Mouse (Mus musculus) forebrain, embryonic 12.5 days (tissue): Measurements from ENCODE around the gene Atn1. TPM values are rescaled to one million over a fixed set of nuclear protein-coding genes. Genes with fewer than 3 reads are reported as not detected.
"Not testable (repeated sequence)": the region's sequence is repeated elsewhere in the genome, so short reads cannot be mapped to it uniquely, and the experiment has no call there.

Experiments used
- ATAC-seq: fragments of 200-750 bp; cut with Nextera tagmentation; 2 replicates; pipeline ENCODE4 v1.8.0; 2017; ENCODE audit warnings: moderate TSS enrichment; ENCODE audit not compliant: low FRiP score
- H3K27ac ChIP-seq: fragments of 300-500 bp; sonication (generic); 2 replicates; pipeline ENCODE4 v1.5.1; 2016; ENCODE audit warnings: mild to moderate bottlenecking
- H3K27me3 ChIP-seq: fragments of 300-500 bp; sonication (generic); 2 replicates; pipeline ENCODE4 v1.6.1; 2016; ENCODE audit warnings: mild to moderate bottlenecking
- H3K36me3 ChIP-seq: fragments of 300-500 bp; sonication (generic); replicated peaks from 2 replicates; pipeline ENCODE4 v1.6.1; 2016; ENCODE audit warnings: mild to moderate bottlenecking
- H3K4me1 ChIP-seq: fragments of 300-500 bp; sonication (generic); 2 replicates; pipeline ENCODE4 v1.6.1; 2016
- H3K4me2 ChIP-seq: fragments of 300-500 bp; sonication (generic); 2 replicates; pipeline ENCODE4 v1.6.1; 2016; ENCODE audit warnings: mild to moderate bottlenecking, moderate library complexity
- H3K4me3 ChIP-seq: fragments of 300-500 bp; sonication (generic); replicated peaks from 2 replicates; pipeline ENCODE4 v1.5.1; 2016; ENCODE audit warnings: mild to moderate bottlenecking
- H3K9ac ChIP-seq: fragments of 300-500 bp; sonication (generic); 2 replicates; pipeline ENCODE4 v1.6.1; 2016; ENCODE audit warnings: mild to moderate bottlenecking
- H3K9me3 ChIP-seq: fragments of 300-500 bp; sonication (generic); 2 replicates; pipeline ENCODE4 v1.6.1; 2016
- WGBS: fragments of 180-500 bp; shearing (Covaris S2); methylation state at CpG from one replicate; pipeline ENCODE4 v1.1.7; 2016; 5-methylcytosine and 5-hydroxymethylcytosine counted together
- polyA plus RNA-seq: library from polyadenylated mRNA; unstranded; fragments of >200 nt; fragmentation: Nextera tagmentation; extraction: Ambion mirVana; gene quantifications from 2 replicates; pipeline ENCODE4 v1.2.1, GENCODE M21; 2016

Atn1 gene
- 17.6 and 19.2 TPM in 2 replicates for polyA plus RNA-seq

DNA sequence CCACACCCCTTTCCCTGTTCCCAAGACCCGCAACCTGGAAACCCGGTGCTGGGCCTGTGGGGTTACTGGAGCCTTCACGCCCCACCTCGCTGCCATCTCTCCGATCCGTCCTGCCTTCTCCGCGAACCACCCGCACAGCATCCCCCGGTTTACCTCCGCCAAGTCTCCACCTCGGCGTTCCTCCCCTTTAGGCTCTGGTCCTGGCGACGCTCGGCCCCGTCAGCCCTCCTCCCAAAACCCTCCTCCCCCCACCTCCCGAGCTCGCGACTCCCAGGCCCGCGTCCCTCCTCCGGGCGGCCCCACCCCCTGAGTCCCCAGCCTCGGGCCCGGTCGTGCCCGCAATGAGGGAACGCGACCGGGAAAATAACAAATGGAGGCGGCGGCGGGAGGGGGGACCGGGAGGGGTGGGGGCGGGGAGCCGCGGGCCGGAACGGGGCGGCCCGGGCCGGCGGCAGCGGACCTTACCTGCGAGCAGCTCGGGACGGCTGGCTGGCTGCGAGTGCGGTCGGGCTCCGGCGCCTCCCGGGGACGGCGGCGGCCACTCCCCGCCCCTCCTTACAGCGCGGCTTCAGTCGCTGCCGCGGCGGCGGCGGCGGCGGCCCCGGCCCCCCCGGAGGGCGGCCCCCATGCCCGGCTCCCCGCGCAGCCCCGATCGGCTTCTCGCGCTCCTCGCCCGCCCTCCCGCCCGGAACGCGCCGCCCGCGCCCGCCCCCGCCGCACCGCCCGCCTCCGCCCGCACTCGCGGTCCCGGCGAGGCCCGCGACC, at the start of gene Atn1, which contains the start of gene Gm45234:
Gene Atn1, minus strand, starts transcription at position 694 of the 765 bp plus-strand sequence.
Gene Gm45234, minus strand, starts transcription at position 191 of the 765 bp plus-strand sequence.
- ATAC-seq = peak; percentile 57
- H3K27me3 ChIP-seq = no peaks in the 10 kb centered on the region
- H3K9me3 ChIP-seq = no peaks in the 10 kb centered on the region
- 2% methylated on average over 44 of the region's 100 CpGs for WGBS
- no peaks in the 10 kb centered on the region; the same call in 1 of the 2 replicates for H3K36me3 ChIP-seq
- peaks cover 49% of the 10 kb centered on the region for H3K4me1 ChIP-seq
- H3K27ac ChIP-seq = peak within 1 kb of the TSS; percentile 98
- H3K4me3 ChIP-seq = peak within 1 kb of the TSS; percentile 89
- peak within 1 kb of the TSS; percentile 97 for H3K9ac ChIP-seq
- peak within 1 kb of the TSS; percentile 76 for H3K4me2 ChIP-seq

DNA sequence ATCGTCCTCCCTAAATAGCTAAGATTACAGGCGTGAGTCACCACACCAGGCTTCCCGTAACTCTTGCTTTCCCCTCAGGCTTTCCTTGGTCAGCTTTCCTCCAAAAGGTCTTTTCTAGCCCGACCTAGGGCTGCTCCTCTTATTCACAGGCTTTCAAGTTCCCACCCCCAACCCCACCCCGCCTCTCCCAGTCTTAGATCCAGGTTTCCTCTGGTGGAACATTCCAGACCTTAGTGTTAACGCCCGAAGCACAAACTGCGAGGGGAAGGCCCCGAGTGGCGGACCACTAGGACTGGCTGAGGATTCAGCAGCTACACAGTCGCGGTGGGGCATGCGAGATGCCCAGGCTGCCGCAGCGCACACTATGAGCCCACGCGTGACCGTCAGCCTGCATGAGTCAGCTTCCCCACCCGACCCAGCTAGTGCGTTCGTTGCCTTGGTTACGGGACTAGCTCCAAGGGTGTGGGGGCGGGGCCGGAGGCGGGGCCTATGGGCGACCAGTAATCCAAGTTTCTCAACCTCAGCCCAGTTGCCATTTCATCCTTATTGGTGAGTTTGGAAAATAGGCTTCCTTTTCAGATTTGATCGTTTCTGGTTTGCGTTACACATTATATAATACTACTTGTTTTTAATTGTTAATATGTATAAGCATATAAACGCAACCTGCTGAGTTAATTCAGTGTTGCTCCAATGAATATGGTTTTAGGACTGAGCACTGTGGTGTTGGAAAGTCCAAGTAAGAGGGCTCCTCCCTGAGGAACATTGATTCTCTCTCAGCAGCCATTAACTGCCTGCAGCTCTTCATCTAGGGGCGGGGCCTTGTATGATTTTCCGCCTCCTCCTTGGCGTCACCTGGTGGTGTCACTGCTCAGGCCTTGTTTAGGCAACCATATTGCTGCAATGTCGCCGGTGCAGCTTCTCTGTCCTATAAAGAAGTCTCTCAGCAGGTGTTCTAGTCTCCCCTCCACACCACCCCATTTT, 49.3 kb upstream of the Atn1 start:
- no peaks in the 10 kb centered on the region for H3K9me3 ChIP-seq
- no peaks in the 10 kb centered on the region for H3K27me3 ChIP-seq
- peak; percentile 84 for ATAC-seq
- peak overlapping the region; percentile 60 for H3K9ac ChIP-seq
- H3K27ac ChIP-seq = peak overlapping the region; percentile 88
- H3K4me1 ChIP-seq = peaks cover 41% of the 10 kb centered on the region
- peak overlapping the region; percentile 43 for H3K4me3 ChIP-seq
- 1% methylated on average over 34 of the region's 34 CpGs for WGBS
- H3K36me3 ChIP-seq = peaks cover 5% of the 10 kb centered on the region; the same call in 1 of the 2 replicates
- peak overlapping the region; percentile 73 for H3K4me2 ChIP-seq

DNA sequence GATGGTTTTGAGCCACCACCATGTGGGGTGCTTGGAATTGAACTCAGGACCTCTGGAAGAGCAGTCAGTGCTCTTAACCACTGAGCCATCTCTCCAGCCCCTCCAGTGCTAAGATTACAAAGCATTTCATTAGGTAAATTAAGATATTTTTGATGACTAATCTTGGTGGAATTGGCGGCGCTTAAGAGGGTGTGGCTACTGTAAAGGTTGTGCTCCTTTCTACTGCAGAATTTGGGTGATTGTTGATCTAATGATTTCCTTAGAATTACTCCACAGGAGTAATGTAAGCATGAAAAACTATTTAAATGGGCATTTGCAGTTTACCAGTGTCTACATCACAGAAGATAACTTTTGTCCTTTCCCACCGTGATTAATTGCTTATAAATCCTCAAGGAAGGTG, 48.0 kb upstream of the Atn1 start:
- no peak overlapping the region for H3K27ac ChIP-seq
- H3K9me3 ChIP-seq = no peaks in the 10 kb centered on the region
- no peaks in the 10 kb centered on the region for H3K27me3 ChIP-seq
- ATAC-seq = no peak
- peaks cover 29% of the 10 kb centered on the region for H3K4me1 ChIP-seq
- 86% methylated on average over 3 of the region's 3 CpGs for WGBS
- H3K4me3 ChIP-seq = no peak overlapping the region
- no peak overlapping the region for H3K4me2 ChIP-seq
- H3K36me3 ChIP-seq = no peaks in the 10 kb centered on the region
- H3K9ac ChIP-seq = no peak overlapping the region

DNA sequence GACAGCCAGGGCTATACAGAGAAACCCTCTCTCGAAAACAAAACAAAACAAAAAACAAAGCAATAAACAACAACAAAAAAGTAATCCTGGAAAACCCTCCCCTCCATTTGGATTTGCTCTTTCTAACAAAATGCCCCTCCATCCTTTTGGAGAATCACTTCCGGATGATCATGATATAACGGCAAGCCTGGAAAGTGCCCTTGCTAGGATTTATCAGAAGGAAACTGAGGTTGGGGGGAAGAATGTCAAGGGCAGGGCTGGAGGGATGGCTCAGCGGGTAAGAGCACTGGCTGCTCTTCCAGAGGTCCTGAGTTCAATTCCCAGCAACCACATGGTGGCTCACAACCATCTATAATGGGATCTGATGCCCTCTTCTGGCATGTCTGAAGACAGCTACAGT, 47.4 kb upstream of the Atn1 start:
- not testable (repeated sequence) for H3K4me3 ChIP-seq, H3K4me2 ChIP-seq, H3K27me3 ChIP-seq, ATAC-seq, H3K9me3 ChIP-seq, H3K27ac ChIP-seq, H3K9ac ChIP-seq, H3K36me3 ChIP-seq
- peaks cover 22% of the 10 kb centered on the region for H3K4me1 ChIP-seq
- 99% methylated on average over 4 of the region's 4 CpGs for WGBS

DNA sequence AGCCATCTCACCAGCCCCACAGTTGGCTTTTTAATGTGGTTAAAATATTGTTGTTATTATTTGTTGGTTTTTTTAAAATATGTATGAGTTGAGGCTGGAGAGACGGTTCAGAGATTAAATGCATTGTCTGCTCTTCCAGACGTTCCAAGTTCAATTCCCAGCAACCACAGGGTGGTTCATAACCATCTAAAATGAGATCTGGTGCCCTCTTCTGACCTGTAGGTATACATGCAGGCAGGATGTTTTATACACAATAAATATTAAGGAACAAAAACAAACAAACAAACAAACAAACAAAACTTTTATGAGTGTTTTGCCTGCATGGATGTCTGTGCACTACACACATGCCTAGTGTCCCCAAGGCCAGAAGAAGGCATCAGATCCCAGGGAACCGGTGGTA, 46.7 kb upstream of the Atn1 start:
- H3K36me3 ChIP-seq = no peaks in the 10 kb centered on the region
- no peak overlapping the region for H3K4me3 ChIP-seq
- H3K27ac ChIP-seq = no peak overlapping the region
- WGBS = 80% methylated on average over 3 of the region's 3 CpGs
- H3K9ac ChIP-seq = no peak overlapping the region
- no peaks in the 10 kb centered on the region for H3K9me3 ChIP-seq
- H3K27me3 ChIP-seq = no peaks in the 10 kb centered on the region
- ATAC-seq = no peak
- no peak overlapping the region for H3K4me2 ChIP-seq
- H3K4me1 ChIP-seq = peaks cover 16% of the 10 kb centered on the region

DNA sequence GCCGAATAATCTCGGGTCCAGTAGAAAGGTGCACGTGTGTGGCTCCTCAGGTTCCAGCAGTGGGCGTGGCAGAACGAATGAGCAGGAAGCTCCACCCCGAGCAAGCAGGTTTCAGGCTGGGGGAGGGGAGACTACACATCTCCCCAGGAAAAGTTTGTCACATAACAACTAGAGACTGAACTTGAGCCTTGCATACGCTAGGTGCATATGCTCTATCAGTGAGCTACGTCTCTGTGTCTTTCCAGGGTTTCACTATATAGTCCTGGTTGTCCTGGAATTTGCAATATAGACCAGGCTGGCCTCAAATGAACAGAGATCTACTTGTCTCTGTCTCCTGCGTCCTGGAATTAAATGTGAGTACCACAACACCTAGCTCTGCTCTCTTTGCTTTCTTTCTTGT, 46.1 kb upstream of the Atn1 start:
- H3K4me2 ChIP-seq = peak overlapping the region; percentile 29; the same call in 1 of the 2 replicates
- H3K4me3 ChIP-seq, H3K36me3 ChIP-seq, H3K27me3 ChIP-seq, H3K27ac ChIP-seq, ATAC-seq, H3K9ac ChIP-seq, H3K9me3 ChIP-seq: not testable (repeated sequence)
- H3K4me1 ChIP-seq = peaks cover 14% of the 10 kb centered on the region
- 11% methylated on average over 6 of the region's 9 CpGs for WGBS

DNA sequence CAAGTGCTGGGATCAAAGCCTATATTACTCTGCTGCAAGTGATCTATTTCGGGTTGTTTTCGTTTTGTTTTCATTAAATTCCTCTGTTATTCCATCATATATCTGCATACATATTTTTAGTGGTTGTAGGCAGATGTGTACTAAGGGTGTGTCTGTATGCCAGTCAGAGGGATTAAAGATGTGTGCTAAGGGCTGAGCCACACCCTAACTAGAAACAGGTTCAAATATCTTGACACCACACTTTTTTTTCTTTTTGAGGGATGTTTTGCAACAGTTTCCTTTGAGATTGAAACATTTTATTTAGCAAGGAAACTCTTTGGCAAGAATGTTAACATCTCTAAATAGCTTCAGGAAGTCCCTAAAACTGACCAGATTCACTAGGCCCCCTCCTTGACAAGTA, 39.9 kb upstream of the Atn1 start:
- Histone ChIP-seq H3K4me2 (no peak overlapping the region), H3K4me1 (0 out of 2 replicates have a peak, but pooled peaks cover 5% of the 10 kb centered on the region), H3K27ac (no peak overlapping the region), H3K9ac (no peak overlapping the region), H3K27me3 (no peaks in the 10 kb centered on the region), H3K4me3 (no peak overlapping the region), H3K36me3 (no peaks in the 10 kb centered on the region), H3K9me3 (no peaks in the 10 kb centered on the region)
- no peak for ATAC-seq
- WGBS = 87% methylated on average over 2 of the region's 2 CpGs

DNA sequence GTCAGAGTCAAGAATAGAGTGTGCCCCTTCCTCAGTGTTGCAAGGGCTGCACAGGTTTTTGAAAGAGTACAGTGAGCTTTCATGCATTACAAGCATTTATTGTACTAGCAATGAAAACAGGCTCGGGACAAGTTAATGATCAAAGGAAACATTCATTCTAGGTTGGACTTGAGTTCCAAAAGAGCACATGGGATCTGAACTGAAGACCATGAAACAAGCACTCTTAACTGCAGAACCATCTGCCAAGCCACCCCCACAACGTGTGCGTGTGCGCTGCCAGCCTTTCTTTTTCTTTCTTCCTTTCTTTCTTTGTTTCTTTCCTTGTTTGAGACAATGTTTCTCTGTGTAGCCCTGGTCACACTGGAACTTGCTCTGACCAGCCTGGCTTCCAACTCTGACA, 39.5 kb upstream of the Atn1 start:
- WGBS = 68% methylated on average over 4 of the region's 4 CpGs

DNA sequence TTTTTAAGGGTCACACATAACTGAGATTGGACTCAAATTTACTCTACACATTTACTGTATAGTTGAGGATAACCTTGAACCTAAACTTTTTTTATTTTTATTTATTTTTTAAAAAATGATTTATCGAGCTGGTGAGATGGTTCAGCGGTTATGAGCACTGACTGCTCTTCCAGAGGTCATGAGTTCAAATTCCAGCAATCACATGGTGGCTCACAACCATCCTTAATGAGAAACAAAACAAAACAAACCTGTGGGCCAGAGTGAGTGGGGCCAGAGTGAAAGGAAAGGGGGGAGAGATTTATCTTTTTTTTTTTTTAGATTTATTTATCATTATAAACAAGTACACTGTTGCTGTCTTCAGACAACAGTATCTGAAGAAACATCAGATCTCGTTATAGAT, 35.6 kb upstream of the Atn1 start:
- Histone ChIP-seq H3K4me2 (no peak overlapping the region), H3K4me3 (no peak overlapping the region), H3K27ac (no peak overlapping the region), H3K36me3 (no peaks in the 10 kb centered on the region), H3K4me1 (0 out of 2 replicates have a peak, but pooled peaks cover 5% of the 10 kb centered on the region), H3K9me3 (no peaks in the 10 kb centered on the region), H3K27me3 (no peaks in the 10 kb centered on the region), H3K9ac (no peak overlapping the region)
- 86% methylated on average over 3 of the region's 3 CpGs for WGBS
- no peak for ATAC-seq

More for the DNA sequence above, 39.5 kb upstream of the Atn1 start:
- H3K27me3 ChIP-seq = no peaks in the 10 kb centered on the region
- 0 out of 2 replicates have a peak, but pooled peaks cover 5% of the 10 kb centered on the region for H3K4me1 ChIP-seq
- no peak overlapping the region for H3K4me2 ChIP-seq
- no peak for ATAC-seq
- no peak overlapping the region for H3K4me3 ChIP-seq
- H3K36me3 ChIP-seq = no peaks in the 10 kb centered on the region
- no peak overlapping the region for H3K9ac ChIP-seq
- H3K9me3 ChIP-seq = no peaks in the 10 kb centered on the region
- no peak overlapping the region for H3K27ac ChIP-seq

DNA sequence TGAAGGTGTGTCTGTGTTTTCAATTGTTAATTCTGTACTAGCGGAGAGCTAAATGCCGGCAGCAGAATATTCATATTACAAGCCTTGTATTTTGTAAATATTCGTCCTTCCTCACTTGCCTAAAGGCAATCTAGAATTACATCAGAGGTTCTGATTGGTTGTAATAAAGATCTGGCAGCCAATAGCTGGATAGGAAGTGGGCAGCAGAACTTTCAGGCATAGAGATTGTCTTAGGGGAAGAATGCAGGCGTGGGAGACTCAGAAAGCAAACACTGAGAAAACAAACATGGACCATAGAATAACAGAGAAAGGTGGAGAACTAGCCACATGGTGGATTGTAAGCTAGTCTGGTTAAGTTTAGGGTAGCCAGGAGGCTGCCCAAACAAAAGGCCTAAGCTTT, 33.8 kb upstream of the Atn1 start:
- WGBS = 80% methylated on average over 4 of the region's 4 CpGs
- Histone ChIP-seq H3K9ac (no peak overlapping the region), H3K27ac (no peak overlapping the region), H3K36me3 (no peaks in the 10 kb centered on the region), H3K9me3 (no peaks in the 10 kb centered on the region), H3K27me3 (no peaks in the 10 kb centered on the region), H3K4me3 (no peak overlapping the region), H3K4me2 (no peak overlapping the region), H3K4me1 (no peaks in the 10 kb centered on the region)
- no peak for ATAC-seq

DNA sequence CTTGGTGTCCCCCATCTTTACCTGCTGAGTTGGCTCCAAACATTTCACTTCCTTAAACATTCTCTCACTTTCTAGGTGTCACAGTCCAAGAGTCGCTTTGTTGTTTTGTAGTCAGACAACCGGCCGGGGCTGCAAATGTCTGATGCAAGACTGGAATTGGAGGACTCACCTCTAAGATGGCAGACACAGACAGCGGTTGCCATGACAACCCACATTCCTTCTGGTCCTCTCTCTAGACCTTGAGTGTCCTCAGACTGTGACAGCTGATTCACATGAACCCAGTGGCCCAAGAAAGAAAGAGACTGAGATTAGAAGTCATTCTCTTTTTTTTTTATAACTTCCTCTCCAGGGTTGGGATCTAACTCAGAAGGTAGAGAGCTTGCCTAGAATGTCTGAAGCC, 33.2 kb upstream of the Atn1 start:
- H3K9me3 ChIP-seq = no peaks in the 10 kb centered on the region
- 86% methylated on average over 4 of the region's 4 CpGs for WGBS

DNA sequence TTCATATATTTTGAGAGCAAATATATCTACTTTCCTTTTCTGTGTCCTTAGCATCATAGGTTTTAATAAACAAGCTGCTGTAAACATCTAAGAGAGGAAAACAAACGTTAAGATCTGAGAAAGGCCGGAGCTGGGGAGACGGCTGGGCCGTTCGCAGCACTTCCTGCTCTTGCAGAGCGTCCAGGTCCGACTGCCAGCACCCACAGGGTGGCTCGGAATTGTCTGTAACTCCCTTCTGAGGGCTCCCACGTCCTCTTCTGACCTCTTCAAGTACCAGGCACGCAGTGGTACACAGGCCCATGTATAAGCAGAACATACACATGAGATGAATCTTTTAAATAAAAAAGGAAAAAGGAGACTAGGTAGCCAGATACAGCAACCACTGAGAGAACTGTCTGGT, 31.4 kb upstream of the Atn1 start:
- Histone ChIP-seq H3K4me2 (no peak overlapping the region), H3K9ac (no peak overlapping the region), H3K4me3 (no peak overlapping the region), H3K4me1 (peaks cover under 1% of the 10 kb centered on the region; the same call in 1 of the 2 replicates), H3K9me3 (no peaks in the 10 kb centered on the region), H3K36me3 (no peaks in the 10 kb centered on the region), H3K27me3 (no peaks in the 10 kb centered on the region), H3K27ac (no peak overlapping the region)
- no peak for ATAC-seq
- WGBS = 83% methylated on average over 10 of the region's 10 CpGs

More for the DNA sequence above, 33.2 kb upstream of the Atn1 start:
- Histone ChIP-seq H3K27ac (no peak overlapping the region), H3K36me3 (no peaks in the 10 kb centered on the region), H3K9ac (no peak overlapping the region), H3K27me3 (no peaks in the 10 kb centered on the region), H3K4me3 (no peak overlapping the region), H3K4me2 (no peak overlapping the region), H3K4me1 (no peaks in the 10 kb centered on the region)
- no peak for ATAC-seq
